Mouse (Mus musculus) liver, embryonic 14.5 days (tissue): ENCODE data around the gene Abhd8. TPM values are rescaled to one million over a fixed set of nuclear protein-coding genes. Genes with fewer than 3 reads are reported as not detected.

Experiments
- ATAC-seq: fragments of 200-750 bp; cut with Nextera tagmentation; 2 replicates; pipeline ENCODE4 v1.8.0; 2017; ENCODE audit warnings: moderate number of reproducible peaks, mild to moderate bottlenecking, moderate library complexity; ENCODE audit not compliant: insufficient read depth
- DNase-seq, 3 experiments: peaks; one replicate each; pipeline ENCODE4 v3.0.0-alpha.2; 2012 to 2013; ENCODE audit warnings: low read depth in 3 of 3, low spot score in 3 of 3
- H3K27ac ChIP-seq: fragments of 300-500 bp; sonication (generic); 2 replicates; pipeline ENCODE4 v1.5.1; 2014; ENCODE audit warnings: moderate library complexity, mild to moderate bottlenecking, control low read depth, inconsistent platforms
- H3K27me3 ChIP-seq: fragments of 300-500 bp; sonication (generic); 2 replicates; pipeline ENCODE4 v1.6.1; 2014; ENCODE audit warnings: mild to moderate bottlenecking, low read length, moderate library complexity; ENCODE audit not compliant: control insufficient read depth, insufficient read depth
- H3K36me3 ChIP-seq: fragments of 300-500 bp; sonication (generic); replicated peaks from 2 replicates; pipeline ENCODE4 v1.6.1; 2014; ENCODE audit warnings: low read depth; ENCODE audit not compliant: control insufficient read depth, insufficient read depth
- H3K4me1 ChIP-seq, 2 experiments: fragments of 200-500 bp in 1 of 2; fragments of 300-500 bp in 1 of 2; sonication (generic) in 1 of 2; replicated peaks; 2 replicates each; pipeline ENCODE4 v1.6.1; 2012 to 2014; ENCODE audit warnings: antibody characterized with exemption in 1 of 2, inconsistent platforms in 1 of 2, low read length in 1 of 2; ENCODE audit not compliant: control insufficient read depth in 2 of 2, insufficient read depth in 2 of 2
- H3K4me2 ChIP-seq: fragments of 300-500 bp; sonication (generic); 2 replicates; pipeline ENCODE4 v1.6.1; 2014; ENCODE audit warnings: low read depth, mild to moderate bottlenecking, control low read depth, moderate library complexity
- H3K4me3 ChIP-seq, 2 experiments: fragments of 200-500 bp in 1 of 2; fragments of 300-500 bp in 1 of 2; sonication (generic) in 1 of 2; 2 replicates each; pipeline ENCODE4 v1.5.1; 2012 to 2014; ENCODE audit warnings: low read depth in 2 of 2, low read length in 2 of 2, mild to moderate bottlenecking in 2 of 2, control low read depth in 1 of 2, inconsistent platforms in 1 of 2, moderate library complexity in 1 of 2; ENCODE audit not compliant: insufficient read depth in 1 of 2
- H3K9ac ChIP-seq: fragments of 300-500 bp; sonication (generic); replicated peaks from 2 replicates; pipeline ENCODE4 v1.6.1; 2014; ENCODE audit warnings: mild to moderate bottlenecking, control low read depth, moderate library complexity
- H3K9me3 ChIP-seq: fragments of 300-500 bp; sonication (generic); 2 replicates; pipeline ENCODE4 v1.6.1; 2016; ENCODE audit warnings: low read length, mixed read lengths; ENCODE audit not compliant: control insufficient read depth
- CTCF ChIP-seq: IDR thresholded peaks from 2 replicates; pipeline ENCODE4 v1.5.1; 2016; ENCODE audit warnings: antibody characterized with exemption, low read depth, control low read depth
- EP300 ChIP-seq: IDR thresholded peaks from 2 replicates; pipeline ENCODE4 v1.6.1; 2016; ENCODE audit warnings: antibody characterized with exemption, low read depth
- WGBS: fragments of 180-500 bp; shearing (Covaris S2); extraction: QIAGEN DNeasy Blood & Tissue Kit; methylation state at CpG from one replicate; pipeline ENCODE4 v1.1.7; 2014; ENCODE audit not compliant: insufficient replicate concordance; 5-methylcytosine and 5-hydroxymethylcytosine counted together
- polyA plus RNA-seq, 2 experiments: library from polyadenylated mRNA; depleted of rRNA in 1 of 2; stranded (reverse) in 1 of 2; unstranded in 1 of 2; fragments of >200 nt; fragmentation: Nextera tagmentation in 1 of 2; extraction: Ambion mirVana in 1 of 2; gene quantifications; 2 replicates each; pipeline versions ENCODE4 v1.2.1 to v1.2.3; 2012 to 2014

Gene Abhd8
- polyA plus RNA-seq, 2 experiments = 5.3 to 6.6 TPM

DNA sequence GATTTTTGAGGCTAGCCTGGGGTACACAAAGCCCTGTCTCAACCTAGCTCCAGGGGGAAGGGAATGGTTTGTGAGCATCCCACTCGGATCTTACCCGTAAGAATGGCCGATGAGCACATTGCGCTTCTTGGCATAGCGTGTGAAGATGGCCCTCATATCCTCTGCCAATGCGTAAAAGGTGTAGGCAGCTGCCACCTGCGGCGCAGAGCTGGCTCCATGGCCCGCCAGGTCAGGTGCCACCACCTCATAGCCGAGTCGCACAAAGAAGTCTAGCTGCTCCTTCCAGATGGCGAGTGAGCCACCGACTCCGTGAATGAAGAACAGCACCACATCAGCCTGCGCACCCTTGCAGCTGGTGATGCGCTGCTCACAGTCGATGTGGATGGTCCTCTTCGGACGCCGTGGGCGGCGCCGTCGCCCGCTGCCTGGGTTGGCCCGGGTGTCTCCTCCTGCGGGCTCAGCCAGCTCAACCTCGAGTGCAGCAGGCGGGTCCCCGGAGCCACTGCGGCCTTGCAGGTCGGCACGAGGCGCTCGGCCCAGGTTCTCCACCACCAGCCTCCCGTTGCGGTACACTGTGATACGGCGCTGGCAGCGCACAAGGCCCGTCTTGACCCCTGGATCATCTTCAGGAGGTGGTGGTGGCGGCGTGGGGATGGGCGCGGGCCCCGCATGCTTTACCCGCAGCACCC, 2.2 kb downstream of the Abhd8 start:
- TF ChIP-seq CTCF (no peak), EP300 (no peak)
- H3K9ac ChIP-seq = no peak overlapping the region
- DNase-seq = no peak
- no peak overlapping the region for H3K4me2 ChIP-seq
- no peak for ATAC-seq
- H3K9me3 ChIP-seq = no peaks in the 10 kb centered on the region
- H3K4me3 ChIP-seq = no peak overlapping the region
- WGBS = 89% methylated on average over 47 of the region's 47 CpGs
- H3K27ac ChIP-seq = no peak overlapping the region
- H3K27me3 ChIP-seq = no peaks in the 10 kb centered on the region
- peaks cover 2% of the 10 kb centered on the region; the same call in 1 of the 2 replicates for H3K36me3 ChIP-seq
- peaks cover 11 to 20% of the 10 kb centered on the region in 2 experiments for H3K4me1 ChIP-seq

DNA sequence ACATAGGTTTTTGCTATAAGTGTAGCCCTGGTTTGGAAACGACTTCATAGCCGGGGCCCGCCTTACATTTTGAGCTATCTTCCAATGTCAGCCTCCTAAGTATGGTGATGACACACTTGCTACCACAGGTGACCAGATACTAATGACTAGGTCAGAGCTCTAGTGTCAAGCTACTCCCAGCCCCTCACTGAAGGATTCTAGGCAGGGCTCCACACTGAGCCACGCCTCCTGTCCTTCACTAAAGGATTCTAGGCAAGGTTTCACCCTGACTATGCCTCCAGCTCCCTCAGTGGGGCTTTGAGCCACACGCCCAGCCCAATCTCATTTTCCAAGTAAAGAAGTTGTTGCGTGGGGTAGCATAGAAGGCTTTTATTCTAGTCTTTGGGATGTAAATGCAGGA, 2.7 kb downstream of the Abhd8 start:
- no peaks in the 10 kb centered on the region for H3K9me3 ChIP-seq
- TF ChIP-seq EP300 (no peak), CTCF (no peak)
- peaks cover 11 to 17% of the 10 kb centered on the region in 2 experiments for H3K4me1 ChIP-seq
- no peak for DNase-seq
- H3K4me3 ChIP-seq = no peak overlapping the region
- ATAC-seq = no peak
- H3K9ac ChIP-seq = no peak overlapping the region
- WGBS = 82% methylated on average over 6 of the region's 6 CpGs
- no peak overlapping the region for H3K27ac ChIP-seq
- no peaks in the 10 kb centered on the region for H3K36me3 ChIP-seq
- H3K4me2 ChIP-seq = no peak overlapping the region
- H3K27me3 ChIP-seq = no peaks in the 10 kb centered on the region

DNA sequence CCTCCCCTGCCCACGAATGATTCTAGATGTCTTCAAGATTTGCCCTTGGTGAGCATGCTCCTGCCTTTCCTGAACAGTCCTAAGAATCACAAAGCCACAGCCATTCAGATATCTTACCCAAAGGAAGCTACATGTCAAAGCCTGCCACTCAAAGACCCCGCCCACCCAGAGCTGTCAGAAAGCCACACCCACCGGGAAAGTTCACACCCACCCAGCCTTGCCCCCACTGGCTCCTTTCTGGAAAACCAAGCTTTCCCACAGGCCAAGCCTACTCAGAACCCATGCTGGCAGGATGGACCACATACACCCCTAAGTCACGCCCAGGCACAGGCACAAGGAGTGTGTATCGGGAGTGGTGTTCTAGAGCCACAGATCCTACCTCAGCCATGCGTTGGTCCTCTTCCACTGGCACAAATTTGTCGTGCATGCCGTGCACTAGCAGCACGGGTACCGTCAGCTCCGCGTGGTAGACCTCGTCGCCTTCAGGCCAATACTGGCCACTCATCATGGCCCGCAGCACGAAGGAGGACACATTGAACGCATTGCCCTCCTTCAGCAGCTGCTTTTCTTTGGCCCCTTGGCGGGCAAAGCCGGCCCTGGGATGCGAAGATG, 5.7 kb downstream of the Abhd8 start:
- no peaks in the 10 kb centered on the region for H3K9me3 ChIP-seq
- no peaks in the 10 kb centered on the region for H3K27me3 ChIP-seq
- no peak for ATAC-seq
- DNase-seq = no peak
- no peak overlapping the region for H3K9ac ChIP-seq
- H3K27ac ChIP-seq = no peak overlapping the region
- H3K4me3 ChIP-seq = no peak overlapping the region
- no peaks in the 10 kb centered on the region for H3K36me3 ChIP-seq
- H3K4me2 ChIP-seq = no peak overlapping the region
- 75% methylated on average over 20 of the region's 20 CpGs for WGBS
- peaks cover 0 to 7% of the 10 kb centered on the region in 2 experiments; a peak in 2 of 4 replicates for H3K4me1 ChIP-seq
- no peak for TF ChIP-seq CTCF
- TF ChIP-seq EP300 = no peak

DNA sequence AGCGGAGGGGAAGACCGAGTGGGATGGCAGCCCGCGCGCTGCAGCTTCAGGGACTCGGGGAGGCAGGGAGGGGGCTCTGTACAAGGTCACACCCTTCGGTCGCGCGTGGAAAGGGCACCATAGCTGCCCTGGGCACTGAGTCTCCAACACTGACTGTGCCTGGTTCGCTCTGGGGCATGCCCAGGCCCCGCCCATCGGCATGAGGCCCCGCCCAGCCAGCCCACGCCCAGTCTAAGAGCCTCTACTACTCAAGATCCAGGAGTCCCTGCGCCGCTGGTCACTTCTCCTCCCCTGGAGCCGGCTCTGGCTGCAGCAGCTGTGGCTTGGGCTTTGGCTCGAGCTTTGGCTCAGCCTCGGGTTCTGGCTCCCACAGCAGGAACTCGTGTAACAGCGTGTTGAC, 6.5 kb downstream of the Abhd8 start:
- WGBS = 43% methylated on average over 22 of the region's 22 CpGs
- no peaks in the 10 kb centered on the region for H3K36me3 ChIP-seq
- H3K9me3 ChIP-seq = no peaks in the 10 kb centered on the region
- ATAC-seq = peak; percentile 60
- H3K27me3 ChIP-seq = no peaks in the 10 kb centered on the region
- DNase-seq = peak in 1 of 3 experiments; percentile 38
- H3K4me2 ChIP-seq = no peak overlapping the region
- H3K4me3 ChIP-seq = no peak overlapping the region
- H3K4me1 ChIP-seq = peaks cover 0 to 3% of the 10 kb centered on the region in 2 experiments; a peak in 1 of 4 replicates
- H3K9ac ChIP-seq = no peak overlapping the region
- no peak for TF ChIP-seq CTCF
- no peak for TF ChIP-seq EP300
- no peak overlapping the region for H3K27ac ChIP-seq

DNA sequence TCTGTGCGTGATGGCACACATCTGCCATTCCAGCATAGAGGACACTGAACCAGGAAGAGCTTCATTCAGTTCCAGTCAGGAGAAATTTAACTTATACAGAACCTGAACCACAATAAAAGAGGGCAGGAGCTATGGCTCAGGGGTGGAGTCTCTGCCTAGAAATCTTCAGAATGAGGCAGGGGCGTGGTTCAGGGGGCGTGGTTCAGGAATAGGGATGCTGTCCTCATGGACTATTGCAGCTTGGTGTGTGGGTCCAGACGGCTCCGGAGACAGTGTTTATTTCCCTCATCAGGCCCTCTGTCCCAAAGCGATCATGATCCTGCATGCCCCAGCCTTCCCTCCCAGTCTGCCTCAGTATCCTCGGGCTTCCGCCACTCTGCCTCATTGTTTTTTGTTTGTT, 8.8 kb downstream of the Abhd8 start:
- Histone ChIP-seq H3K4me1 (peaks cover 0 to 3% of the 10 kb centered on the region in 2 experiments; a peak in 1 of 4 replicates), H3K9me3 (no peaks in the 10 kb centered on the region), H3K9ac (no peak overlapping the region), H3K4me3 (no peak overlapping the region), H3K36me3 (no peaks in the 10 kb centered on the region), H3K4me2 (no peak overlapping the region), H3K27me3 (no peaks in the 10 kb centered on the region), H3K27ac (no peak overlapping the region)
- ATAC-seq = no peak
- no peak for TF ChIP-seq CTCF
- no peak for TF ChIP-seq EP300
- no peak for DNase-seq
- 54% methylated on average over 8 of the region's 8 CpGs for WGBS
